Mouse (Mus musculus): ENCODE data around the gene Irgc1.

The Irgc1 gene

DNA sequence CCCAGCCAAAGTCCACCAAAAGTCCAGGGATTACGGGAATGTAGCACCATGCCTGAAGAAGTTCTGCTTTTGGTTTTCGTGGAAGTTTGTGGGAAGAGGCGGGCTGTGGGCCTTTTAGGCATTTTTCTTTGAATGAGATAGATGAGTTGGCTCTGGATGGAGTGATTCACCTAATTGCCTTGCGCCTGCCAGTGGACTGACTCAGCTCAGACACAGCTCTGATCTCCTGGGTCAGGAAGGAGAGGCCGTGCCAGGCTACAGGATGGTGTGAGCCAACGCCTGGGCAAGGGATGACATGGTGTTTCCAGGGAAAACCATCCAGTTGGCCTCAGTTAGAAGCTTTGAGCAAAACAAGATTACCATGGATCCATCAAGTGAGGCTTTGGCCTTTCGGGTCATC, 18.3 kb upstream of the Irgc1 start:
- DNase-seq (ENCODE audit: low spot score): no peak

DNA sequence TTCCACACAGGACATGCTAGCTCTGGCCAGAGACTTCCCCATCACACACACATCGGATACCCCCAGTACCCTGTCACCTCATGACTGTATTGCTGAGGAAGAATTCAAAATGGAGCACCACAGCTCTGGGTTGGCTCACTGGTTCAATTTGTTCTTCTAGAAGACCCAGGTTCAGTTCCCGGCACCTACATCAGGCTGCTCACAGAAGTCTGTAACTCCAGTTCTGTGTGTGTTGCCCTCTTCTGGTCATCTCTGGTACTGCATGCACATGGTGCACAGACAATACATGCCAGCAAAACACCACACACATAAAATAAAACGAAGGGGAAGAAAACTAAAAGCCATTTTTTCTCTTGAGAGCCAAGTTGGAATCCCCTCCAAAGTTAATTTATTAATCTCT, 17.0 kb upstream of the Irgc1 start:
- no peak for DNase-seq (ENCODE audit: low spot score)

GRCm38 (mm10) chr7:24467886-24468285, 15.8 kb upstream of the Irgc1 start:
- DNase-seq (ENCODE audit: low spot score): no peak

DNA sequence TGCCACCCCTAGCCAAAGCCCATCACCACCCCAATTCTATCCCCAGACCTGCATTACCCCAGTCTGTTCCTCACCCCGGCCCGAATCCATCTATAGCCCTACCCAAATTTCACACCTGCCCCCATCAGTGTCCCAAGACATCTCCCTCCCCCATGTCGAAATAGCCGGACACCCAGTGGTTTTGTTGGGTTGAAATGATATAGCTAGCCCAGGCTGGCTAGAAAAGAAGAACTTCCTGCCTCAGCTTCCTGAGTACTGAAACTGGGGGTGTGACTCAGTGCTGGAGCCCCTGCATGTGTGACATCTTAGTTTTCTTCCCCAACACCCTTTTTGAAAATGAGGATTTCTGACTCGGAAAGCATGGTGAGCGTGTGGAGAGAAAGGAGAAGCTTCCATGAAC, 14.7 kb upstream of the Irgc1 start:
- DNase-seq (ENCODE audit: low spot score): no peak

DNA sequence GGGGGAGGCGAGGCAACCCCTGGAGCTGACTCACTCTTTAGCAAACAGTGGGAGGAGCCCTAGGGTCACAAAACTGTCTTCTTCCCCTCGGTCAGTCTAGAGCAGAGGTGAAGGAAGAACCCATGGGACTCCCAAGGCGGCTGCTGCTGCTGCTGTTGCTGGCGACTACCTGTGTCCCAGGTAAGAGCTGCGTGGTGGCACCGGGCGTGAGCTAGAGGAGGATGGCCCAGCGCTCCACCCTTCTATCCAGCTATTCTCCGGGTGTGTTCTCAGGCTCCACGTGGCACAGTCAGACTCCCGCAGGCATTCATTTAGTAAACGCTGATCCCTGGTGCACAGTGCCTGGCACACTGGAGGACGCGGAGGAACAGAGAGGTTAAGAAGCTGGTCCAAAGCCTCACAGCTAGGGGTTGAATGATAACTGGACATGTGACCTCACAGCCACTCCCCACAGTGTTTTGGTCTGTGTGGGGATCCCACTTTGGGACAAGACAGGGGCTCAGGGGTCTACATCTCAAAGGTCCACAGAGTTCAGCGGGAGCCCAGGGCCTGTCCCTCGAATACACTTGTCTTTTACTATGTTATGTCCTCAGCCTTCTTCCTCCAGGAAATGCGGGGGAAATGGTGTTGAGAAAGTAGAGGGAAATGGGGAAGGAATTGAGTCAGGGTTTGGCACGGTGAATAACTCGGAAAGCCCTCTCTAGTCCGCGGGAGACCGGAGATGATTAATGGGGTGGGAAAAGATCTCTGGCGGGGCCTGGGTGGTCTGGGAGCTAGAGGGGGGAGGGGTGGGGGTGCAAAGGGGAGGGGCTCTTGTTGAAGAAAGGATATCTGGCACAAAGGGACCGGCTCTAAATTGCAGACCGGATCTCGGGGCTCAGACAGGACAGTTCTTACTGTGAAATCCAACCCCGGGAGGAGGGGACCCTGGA, 10.6 kb upstream of the Irgc1 start, which contains the start of gene Plaur:
Gene Plaur, plus strand, starts transcription at position 97 of the 932 bp plus-strand sequence.
- peak; percentile 47 for DNase-seq (ENCODE audit: low spot score)

GRCm38 (mm10) chr7:24461376-24462051, 9.4 kb upstream of the Irgc1 start:
- DNase-seq (ENCODE audit: low spot score): no peak

- DNase-seq (ENCODE audit: low spot score): no peak
Observed at GRCm38 (mm10) chr7:24459843-24460242, 7.7 kb upstream of the Irgc1 start.

DNA sequence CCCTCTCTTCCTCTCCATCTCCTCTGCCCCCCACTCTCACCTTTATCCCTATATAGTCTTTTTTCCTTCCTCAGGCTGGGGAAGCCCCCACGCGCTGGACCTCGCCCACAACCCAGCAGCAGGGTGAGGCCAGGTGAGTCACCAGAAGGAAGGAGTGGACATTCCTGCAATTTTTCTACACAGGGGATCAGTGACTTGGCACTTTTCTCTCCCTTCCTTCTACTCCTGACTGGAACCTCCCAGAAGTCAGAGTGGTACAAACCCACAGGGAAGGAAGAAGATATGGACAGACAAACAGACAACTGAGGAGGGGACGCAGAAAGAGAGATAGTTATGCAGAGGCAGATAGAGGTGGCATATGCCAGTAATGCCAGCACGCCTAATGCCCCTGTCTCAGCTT, 7.3 kb upstream of the Irgc1 start:
- no peak for DNase-seq (ENCODE audit: low spot score)

- no peak for DNase-seq (ENCODE audit: low spot score)
Observed at GRCm38 (mm10) chr7:24457726-24458370, 5.8 kb upstream of the Irgc1 start.

- DNase-seq (ENCODE audit: low spot score): no peak
Observed at GRCm38 (mm10) chr7:24455726-24456125, 3.6 kb upstream of the Irgc1 start.

GRCm38 (mm10) chr7:24454199-24454598, 2.1 kb upstream of the Irgc1 start:
- DNase-seq (ENCODE audit: low spot score): no peak

DNA sequence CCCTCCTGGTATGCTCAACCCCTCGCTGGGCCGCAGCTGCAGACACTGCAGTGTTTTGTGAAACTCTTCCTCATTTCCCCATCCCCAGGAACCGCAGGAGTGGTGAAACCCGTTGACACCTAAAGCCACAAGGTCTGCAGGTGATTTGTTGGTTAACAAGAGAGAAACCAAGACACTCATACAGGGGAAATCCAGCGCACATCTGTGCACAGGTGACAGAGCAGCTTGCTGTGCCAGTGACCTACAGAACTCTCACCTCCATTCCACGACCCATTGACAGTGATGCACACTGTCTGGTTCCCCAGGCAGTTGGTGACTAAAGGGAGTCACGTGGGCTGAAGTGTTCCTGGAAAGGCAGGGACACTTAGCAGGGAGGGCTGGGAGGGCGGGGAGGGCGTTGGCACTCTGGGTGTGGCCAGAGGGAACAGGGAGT, 1.5 kb downstream of the Irgc1 start:
- no peak for DNase-seq (ENCODE audit: low spot score)

- DNase-seq (ENCODE audit: low spot score): no peak
Observed at GRCm38 (mm10) chr7:24448782-24449517, 3.1 kb downstream of the Irgc1 start.

GRCm38 (mm10) chr7:24446697-24447340, 5.3 kb downstream of the Irgc1 start:
- DNase-seq (ENCODE audit: low spot score): no peak

DNA sequence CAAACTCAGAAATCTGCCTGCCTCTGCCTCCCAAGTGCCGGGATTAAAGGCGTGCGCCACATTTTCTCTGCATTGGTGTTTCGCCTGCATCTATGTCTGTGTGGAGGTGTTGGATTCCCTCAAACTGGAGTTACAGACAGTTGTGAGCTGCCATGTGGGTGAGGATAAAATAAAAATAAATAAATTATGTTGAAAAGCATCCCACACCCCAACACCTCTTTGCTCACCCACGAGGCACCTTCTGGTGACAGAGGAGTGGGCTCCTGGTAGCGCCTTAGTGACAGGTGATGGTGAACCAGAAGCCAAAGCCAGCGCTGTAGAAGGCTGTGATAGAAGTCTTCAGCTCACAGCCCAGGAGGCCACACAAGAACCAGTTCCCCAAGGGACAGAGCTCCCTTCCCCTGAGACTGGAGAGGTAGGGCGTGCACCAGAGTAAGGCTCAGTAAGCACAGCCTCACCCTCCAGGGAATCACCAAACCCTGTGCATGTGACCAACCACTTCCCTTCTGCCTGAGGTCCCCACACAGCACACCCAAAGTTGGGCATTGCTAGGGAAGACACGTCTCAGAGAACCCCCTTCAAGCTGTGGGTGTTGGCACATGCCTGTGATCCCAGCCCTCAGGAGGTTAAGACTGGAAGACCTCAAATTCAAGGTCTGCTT, 6.7 kb downstream of the Irgc1 start:
- DNase-seq (ENCODE audit: low spot score): no peak

GRCm38 (mm10) chr7:24442313-24442712, 9.8 kb downstream of the Irgc1 start:
- no peak for DNase-seq (ENCODE audit: low spot score)

DNA sequence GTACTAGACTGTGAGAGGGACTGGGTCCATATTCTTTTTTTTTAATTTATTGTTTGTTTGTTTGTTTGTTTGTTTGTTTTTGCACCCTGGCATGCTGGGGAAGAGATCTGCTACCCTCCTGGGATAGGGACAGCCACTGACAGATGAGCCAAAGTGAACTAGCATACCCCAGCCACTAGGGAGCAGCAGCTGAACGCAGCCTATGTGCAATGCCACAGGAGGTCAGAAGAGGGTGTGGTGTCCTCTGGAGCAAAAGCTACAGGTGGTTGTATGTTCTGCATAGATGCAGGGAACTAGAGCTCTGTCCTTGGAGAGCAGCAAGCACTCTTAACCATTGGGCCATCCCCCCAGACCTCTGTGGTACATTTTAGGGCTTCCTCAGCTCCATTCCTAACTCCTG, 10.3 kb downstream of the Irgc1 start:
- DNase-seq (ENCODE audit: low spot score): peak; percentile 63

- no peak for DNase-seq (ENCODE audit: low spot score)
Observed at GRCm38 (mm10) chr7:24439891-24440290, 12.2 kb downstream of the Irgc1 start.

- DNase-seq (ENCODE audit: low spot score): no peak
Observed at GRCm38 (mm10) chr7:24439191-24439590, 12.9 kb downstream of the Irgc1 start.

DNA sequence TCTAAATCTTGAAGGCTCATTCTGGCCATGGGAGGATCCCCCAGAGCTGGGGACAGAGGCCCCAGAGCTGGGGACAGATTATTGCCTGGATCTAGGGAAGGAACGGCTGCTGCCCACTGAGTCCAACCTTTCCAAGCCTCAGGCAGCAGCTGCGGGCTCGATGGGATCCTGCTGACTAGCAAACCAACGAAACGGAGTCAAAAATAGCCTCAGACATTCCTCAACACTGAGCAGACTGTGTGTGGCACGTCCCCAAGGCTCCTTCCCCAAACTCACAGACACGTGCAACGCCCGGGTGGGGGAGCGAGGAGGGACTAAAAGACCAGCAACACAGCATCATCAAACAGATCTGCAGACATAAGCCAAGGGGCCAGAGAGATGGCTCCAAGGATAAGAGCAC, 14.1 kb downstream of the Irgc1 start:
- DNase-seq (ENCODE audit: low spot score): no peak

GRCm38 (mm10) chr7:24435305-24435704, 16.8 kb downstream of the Irgc1 start:
- no peak for DNase-seq (ENCODE audit: low spot score)

Data from urinary bladder, postnatal 25 days (tissue).